Mouse (Mus musculus) right cerebral cortex, postnatal 14 days (tissue): Measurements from ENCODE around the gene Pip5k1b.
"Not testable (repeated sequence)": the region's sequence is repeated elsewhere in the genome, so short reads cannot be mapped to it uniquely, and the experiment has no call there.

ENCODE experiments used
- DNase-seq: peaks from one replicate; pipeline ENCODE4 v3.0.0; 2022

Gene Pip5k1b

GRCm38 (mm10) chr19:24555466-24555903 lies at the start of gene Pip5k1b:
Pip5k1b (minus strand) TSS chr19:24555872.
- peak; percentile 23 for DNase-seq

GRCm38 (mm10) chr19:24604105-24604504 lies 48.4 kb upstream of the Pip5k1b start:
- no peak for DNase-seq

- no peak for DNase-seq
Observed at GRCm38 (mm10) chr19:24603431-24603830, 47.8 kb upstream of the Pip5k1b start.

- DNase-seq: no peak
Observed at GRCm38 (mm10) chr19:24586726-24587125, 31.1 kb upstream of the Pip5k1b start.

- no peak for DNase-seq
Observed at GRCm38 (mm10) chr19:24585171-24585570, 29.5 kb upstream of the Pip5k1b start.

GRCm38 (mm10) chr19:24583956-24584355 lies 28.3 kb upstream of the Pip5k1b start:
- DNase-seq: no peak

GRCm38 (mm10) chr19:24576125-24576524 lies 20.5 kb upstream of the Pip5k1b start:
- no peak for DNase-seq

- DNase-seq: no peak
Observed at GRCm38 (mm10) chr19:24571756-24572181, 16.1 kb upstream of the Pip5k1b start.

- DNase-seq: no peak
Observed at GRCm38 (mm10) chr19:24570969-24571368, 15.3 kb upstream of the Pip5k1b start.

- DNase-seq: no peak
Observed at GRCm38 (mm10) chr19:24557456-24557855, 1.8 kb upstream of the Pip5k1b start.

- DNase-seq: no peak
Observed at GRCm38 (mm10) chr19:24556585-24556966, 904 bp upstream of the Pip5k1b start.

GRCm38 (mm10) chr19:24555904-24556584 lies 372 bp upstream of the Pip5k1b start:
- peak; percentile 53 for DNase-seq

GRCm38 (mm10) chr19:24554911-24555465 lies 684 bp downstream of the Pip5k1b start:
- peak; percentile 11 for DNase-seq

GRCm38 (mm10) chr19:24554425-24554824 lies 1.2 kb downstream of the Pip5k1b start:
- DNase-seq: no peak

GRCm38 (mm10) chr19:24553291-24554075 lies 2.2 kb downstream of the Pip5k1b start:
- no peak for DNase-seq

GRCm38 (mm10) chr19:24552641-24553040 lies 3.0 kb downstream of the Pip5k1b start:
- not testable (repeated sequence) for DNase-seq

- no peak for DNase-seq
Observed at GRCm38 (mm10) chr19:24551196-24551954, 4.3 kb downstream of the Pip5k1b start.

- DNase-seq: no peak
Observed at GRCm38 (mm10) chr19:24550778-24551177, 4.9 kb downstream of the Pip5k1b start.

- no peak for DNase-seq
Observed at GRCm38 (mm10) chr19:24550016-24550415, 5.7 kb downstream of the Pip5k1b start.

GRCm38 (mm10) chr19:24548337-24548736 lies 7.3 kb downstream of the Pip5k1b start:
- no peak for DNase-seq

- no peak for DNase-seq
Observed at GRCm38 (mm10) chr19:24546153-24546552, 9.5 kb downstream of the Pip5k1b start.

GRCm38 (mm10) chr19:24543386-24544350 lies 12.0 kb downstream of the Pip5k1b start:
- no peak for DNase-seq
